Comparison of ENCODE assay signal across 31 mouse cellular contexts in genomic region chr5:73362791-73363190, GRCm38 (mm10). TPM values are rescaled to one million over a fixed set of nuclear protein-coding genes. Genes with fewer than 3 reads are reported as not detected.
DNase-seq lines count a peak whose midpoint lies in the region; ATAC-seq lines count a peak whose summit lies in the region.
"Had no signal": no experiment of that assay in that cellular context is flagged by ENCODE, and none has a peak within 500 bp of the region (broad histone marks: within the 10 kb centered on the region; RNA-seq: fewer than 3 reads in every experiment).

No protein-coding gene starts in this region.

- H3K27ac ChIP-seq in liver, embryonic 15.5 days (replicated peaks) = peak overlapping the region; percentile 31; the same call in 1 of the 2 replicates
- H3K27ac ChIP-seq: embryonic facial prominence, embryonic 12.5 days; hindbrain, embryonic 13.5 days; limb, embryonic 13.5 days had no signal

- peaks cover 41% of the 10 kb centered on the region for H3K4me1 ChIP-seq in liver, embryonic 15.5 days (replicated peaks)

- H3K36me3 ChIP-seq in liver, embryonic 15.5 days (replicated peaks) = no peaks in the 10 kb centered on the region
- H3K36me3 ChIP-seq: embryonic facial prominence, embryonic 12.5 days; G1E; hindbrain, embryonic 13.5 days; limb, embryonic 13.5 days had no signal

- peaks cover 39% of the 10 kb centered on the region for H3K27me3 ChIP-seq in liver, embryonic 15.5 days
- H3K27me3 ChIP-seq: embryonic facial prominence, embryonic 12.5 days had no signal

- H3K4me2 ChIP-seq in liver, embryonic 15.5 days = no peak overlapping the region
- H3K4me2 ChIP-seq: embryonic facial prominence, embryonic 12.5 days; heart, embryonic 11.5 days; hindbrain, embryonic 13.5 days; limb, embryonic 13.5 days; midbrain, embryonic 11.5 days had no signal

- no peak overlapping the region for H3K9ac ChIP-seq in liver, embryonic 15.5 days
- H3K9ac ChIP-seq: embryonic facial prominence, embryonic 12.5 days; hindbrain, embryonic 13.5 days; limb, embryonic 13.5 days had no signal

- no peak for DNase-seq in frontal cortex, postnatal 10 days (ENCODE audit: low spot score in 2 of 2)
- DNase-seq in kidney, postnatal 4 days = peak; percentile 42 to 47
- no peak for DNase-seq in kidney, adult 18-20 months
- DNase-seq in liver = no peak
- DNase-seq in heart, adult 11 months = no peak
- DNase-seq: adrenal gland, adult 8-10 months; cerebellum, adult 9-10 months; cerebellum, postnatal 36 days; embryo, embryonic 11 days; heart, postnatal 36 days; kidney, adult 9 months; layer of hippocampus, adult 9-11 months; lung, postnatal 36 days; right cerebral cortex, postnatal 25 days; spleen, adult 18-20 months; thymus, postnatal 14 days had no signal

- peak; percentile 15 for ATAC-seq in frontal cortex, adult (ENCODE audit: low TSS enrichment)
- ATAC-seq in liver, embryonic 15.5 days (ENCODE audit: insufficient read depth) = no peak
- ATAC-seq: forebrain, embryonic 14.5 days; intestine, embryonic 16.5 days; midbrain, embryonic 16.5 days had no signal

- H3K4me3 ChIP-seq in liver, embryonic 15.5 days (replicated peaks) = no peak overlapping the region
- H3K4me3 ChIP-seq: embryonic facial prominence, embryonic 12.5 days; hindbrain, embryonic 13.5 days; limb, embryonic 13.5 days had no signal

- 82% methylated on average over 5 of the region's 5 CpGs for WGBS in liver, embryonic 15.5 days (ENCODE audit: insufficient replicate concordance)

- no peaks in the 10 kb centered on the region for H3K9me3 ChIP-seq in liver, embryonic 15.5 days (replicated peaks)
- H3K9me3 ChIP-seq: embryonic facial prominence, embryonic 12.5 days; G1E; hindbrain, embryonic 13.5 days; limb, embryonic 13.5 days had no signal

RNA-seq across cellular contexts. Expression of gene Ociad2, which starts 22.0 kb away (rescaled TPM):
- polyA plus RNA-seq in liver, embryonic 15.5 days (2015; fragmentation: Nextera tagmentation; extraction: Ambion mirVana) = 3.9 and 5.9 TPM in 2 replicates
- polyA plus RNA-seq: G1E had no signal

RNA-seq across cellular contexts. Expression of gene Cwh43, which starts 43.1 kb away (rescaled TPM):
- polyA plus RNA-seq in liver, embryonic 15.5 days (2015; fragmentation: Nextera tagmentation; extraction: Ambion mirVana) = not detected in 2 replicates
- polyA plus RNA-seq: C2C12; embryonic facial prominence, embryonic 12.5 days; forebrain, embryonic 14.5 days; G1E; heart, embryonic 11.5 days; heart, embryonic 16.5 days; limb, embryonic 13.5 days; liver, embryonic 16.5 days; midbrain, embryonic 11.5 days; neural tube, embryonic 11.5 days had no signal

Comparison
In these comparisons a context has a peak if more than half of its experiments do, and no peak if none do; other contexts are left out.
1. DNase-seq: peak in kidney, postnatal 4 days (2 of 2); none in frontal cortex, postnatal 10 days (0 of 2), kidney, adult 18-20 months (single experiment), liver (single experiment) and heart, adult 11 months (single experiment).